Mouse (Mus musculus) brown adipose tissue, adult 24 weeks (tissue): ENCODE measurements at regions not wholly inside any gene's neighbourhood (a gene's known extent, or its start where the extent isn't known, plus 50 kb on each side); places are given as distances from the start of the nearest gene placed in this dataset.
"Not testable (repeated sequence)": the region's sequence is repeated elsewhere in the genome, so short reads cannot be mapped to it uniquely, and the experiment has no call there.

Experiments
- H3K27ac ChIP-seq: fragments of 200-500 bp; replicated peaks from 2 replicates; pipeline ENCODE4 v1.5.1; 2012; ENCODE audit warnings: low read depth, mild to moderate bottlenecking, low read length
- H3K4me1 ChIP-seq: fragments of 200-500 bp; 2 replicates; pipeline ENCODE4 v1.6.1; 2012; ENCODE audit warnings: low read length, mixed read lengths; ENCODE audit not compliant: control insufficient read depth, insufficient read depth, insufficient read length
- H3K4me3 ChIP-seq: fragments of 200-500 bp; 2 replicates; pipeline ENCODE4 v1.5.1; 2012; ENCODE audit warnings: low read depth, mild to moderate bottlenecking, low read length, moderate library complexity; ENCODE audit not compliant: insufficient read depth

DNA sequence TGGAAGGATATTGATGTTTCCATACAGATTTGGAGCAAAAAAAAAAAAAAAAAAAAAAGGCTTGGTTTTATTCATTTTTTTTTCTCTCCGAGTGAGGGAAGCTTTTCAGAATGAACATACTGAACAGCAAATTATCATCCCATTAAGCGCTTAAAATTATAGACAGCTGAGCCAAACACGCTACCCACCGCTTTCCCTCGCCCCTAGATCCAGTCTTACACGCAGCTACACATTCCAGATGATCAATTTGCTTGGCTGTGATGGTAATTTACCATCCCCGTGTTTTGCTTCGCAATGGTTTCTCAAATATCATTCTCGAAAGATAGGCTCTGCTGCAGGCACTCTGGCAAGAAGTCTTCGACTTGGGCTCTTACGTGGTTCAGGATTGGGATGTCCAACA is 192.3 kb upstream of the Gm10131 start:
- H3K4me3 ChIP-seq = no peak overlapping the region
- H3K4me1 ChIP-seq = no peaks in the 10 kb centered on the region
- no peak overlapping the region for H3K27ac ChIP-seq

DNA sequence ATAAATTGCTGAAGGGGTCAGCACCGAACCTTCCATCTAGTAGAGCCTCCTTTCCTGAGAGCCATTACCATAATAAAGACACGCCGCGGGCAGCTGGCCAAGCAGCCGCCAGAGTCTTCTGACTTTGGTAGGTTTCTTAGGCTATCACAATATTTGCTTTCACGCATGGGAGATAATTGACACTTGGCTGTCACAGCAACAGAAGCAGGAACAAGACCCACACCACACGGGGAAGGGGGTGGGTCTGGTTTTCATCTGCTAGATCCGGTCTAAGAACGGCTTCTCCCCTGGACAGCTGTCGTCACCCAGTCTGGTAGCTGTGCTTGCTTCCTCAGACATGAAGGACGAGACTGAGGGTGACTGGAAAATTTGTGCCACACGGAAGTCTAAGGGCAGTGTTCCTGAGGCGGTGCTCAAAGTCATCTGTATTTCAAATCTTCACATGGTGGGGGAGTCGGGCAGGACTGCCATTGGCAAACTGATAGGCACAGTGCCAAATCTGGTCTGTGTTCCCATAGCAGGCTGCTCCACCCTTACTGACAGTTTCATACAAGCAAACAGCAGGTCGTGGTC is 188.9 kb upstream of the Gm10131 start:
- Histone ChIP-seq H3K4me1 (no peaks in the 10 kb centered on the region), H3K27ac (no peak overlapping the region), H3K4me3 (peak overlapping the region; percentile 24)

DNA sequence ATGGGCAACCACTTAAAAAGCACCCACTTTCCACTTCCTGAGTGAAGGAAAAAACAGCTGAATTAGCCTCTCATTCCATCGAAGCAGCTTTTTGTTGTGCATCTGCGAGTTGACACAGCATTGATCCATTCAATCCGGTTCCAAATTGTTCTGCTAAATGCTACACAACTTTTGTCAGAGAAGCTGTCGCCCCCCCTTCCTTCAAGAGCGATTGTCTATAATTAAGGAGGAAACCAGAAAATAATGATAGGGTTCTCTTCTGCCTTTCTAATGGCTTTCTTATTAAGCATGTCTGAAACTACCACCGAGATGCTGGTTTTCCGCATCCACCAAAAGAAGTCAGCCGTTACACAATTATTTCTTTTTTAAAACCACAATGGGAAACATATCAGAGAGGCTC is 183.2 kb upstream of the Gm10131 start:
- Histone ChIP-seq H3K4me3 (no peak overlapping the region), H3K27ac (no peak overlapping the region), H3K4me1 (no peaks in the 10 kb centered on the region)

DNA sequence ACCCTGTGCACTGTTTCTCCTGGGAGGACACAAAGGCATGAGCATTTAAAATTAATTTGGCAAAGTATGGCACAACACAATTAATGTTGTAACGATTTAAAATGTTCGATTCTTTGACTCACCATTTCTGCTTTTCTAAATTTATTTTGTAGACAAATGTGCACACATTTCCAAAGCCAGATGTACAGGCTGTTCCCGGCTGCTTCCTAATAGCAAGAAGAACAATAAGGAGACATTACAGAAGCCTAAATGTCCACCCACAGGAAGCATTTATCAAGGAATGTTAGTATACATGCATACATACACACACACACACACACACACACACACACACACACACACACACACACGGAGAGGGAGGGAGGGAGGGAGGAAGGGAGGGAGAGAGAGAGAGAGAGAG is 179.1 kb upstream of the Gm10131 start:
- Histone ChIP-seq H3K4me3 (no peak overlapping the region), H3K27ac (no peak overlapping the region), H3K4me1 (no peaks in the 10 kb centered on the region)

DNA sequence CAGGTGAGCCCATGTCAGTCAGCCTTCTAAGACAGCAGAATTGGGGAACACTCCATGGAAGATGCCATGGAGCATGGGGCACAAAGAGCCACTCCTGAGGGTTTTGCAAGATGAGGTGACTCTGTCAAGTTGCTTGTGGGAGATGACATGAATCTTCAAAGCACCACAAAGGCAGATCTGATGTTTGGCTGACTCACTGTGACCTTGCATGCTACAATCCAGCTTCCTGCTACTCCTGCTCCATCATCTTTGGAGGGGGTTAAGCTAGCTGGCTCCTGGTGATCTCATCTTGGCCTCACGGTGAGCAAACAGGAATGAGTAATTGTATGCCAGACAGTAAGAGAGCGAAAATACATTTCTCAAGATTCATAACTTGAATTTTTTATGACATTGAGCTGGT is 176.3 kb upstream of the Gm10131 start:
- no peaks in the 10 kb centered on the region for H3K4me1 ChIP-seq
- no peak overlapping the region for H3K27ac ChIP-seq
- H3K4me3 ChIP-seq = no peak overlapping the region

DNA sequence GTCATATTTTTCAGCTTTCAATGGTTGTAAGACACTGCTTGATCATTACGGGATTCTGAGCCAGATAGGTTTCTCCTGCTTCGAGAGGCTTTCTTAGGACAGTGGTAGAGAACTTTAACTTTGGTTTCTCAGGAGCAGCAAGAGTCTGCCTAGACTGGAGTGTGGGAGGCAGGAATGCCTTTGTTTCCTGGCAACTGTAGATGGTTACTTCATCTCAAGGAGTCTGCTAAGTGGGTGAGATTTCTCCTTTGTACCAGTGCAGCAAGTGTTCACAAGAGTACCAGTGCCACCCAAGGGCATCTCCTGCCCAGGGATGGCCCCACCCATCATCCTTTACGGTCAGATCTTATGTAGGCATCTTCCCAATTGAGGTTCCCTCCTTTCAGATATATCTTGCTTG is 173.0 kb upstream of the Gm10131 start:
- no peak overlapping the region for H3K4me3 ChIP-seq
- H3K27ac ChIP-seq = no peak overlapping the region
- H3K4me1 ChIP-seq = no peaks in the 10 kb centered on the region

DNA sequence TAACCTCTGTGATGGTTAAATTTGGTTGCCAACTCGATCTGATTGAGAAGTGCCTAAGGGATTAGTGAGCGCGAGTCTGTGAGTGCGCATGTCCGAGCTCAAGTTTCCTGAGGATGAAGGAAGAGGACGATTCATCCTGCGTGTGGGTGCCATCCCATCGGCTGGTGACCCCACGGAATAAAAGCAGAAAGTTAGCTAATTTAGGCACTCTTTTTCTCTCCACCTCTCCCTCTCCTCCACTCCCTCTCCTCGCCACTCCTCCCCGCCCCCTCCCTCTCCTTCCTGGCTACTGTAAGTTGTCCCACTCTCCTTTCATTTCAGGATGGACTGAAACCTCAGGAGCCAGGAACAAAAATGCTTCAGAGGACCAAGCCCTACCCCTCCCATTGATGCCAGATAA is 168.9 kb upstream of the Gm10131 start:
- Histone ChIP-seq H3K4me3 (peak overlapping the region; percentile 21), H3K27ac (no peak overlapping the region), H3K4me1 (no peaks in the 10 kb centered on the region; the same call in 1 of the 2 replicates)

DNA sequence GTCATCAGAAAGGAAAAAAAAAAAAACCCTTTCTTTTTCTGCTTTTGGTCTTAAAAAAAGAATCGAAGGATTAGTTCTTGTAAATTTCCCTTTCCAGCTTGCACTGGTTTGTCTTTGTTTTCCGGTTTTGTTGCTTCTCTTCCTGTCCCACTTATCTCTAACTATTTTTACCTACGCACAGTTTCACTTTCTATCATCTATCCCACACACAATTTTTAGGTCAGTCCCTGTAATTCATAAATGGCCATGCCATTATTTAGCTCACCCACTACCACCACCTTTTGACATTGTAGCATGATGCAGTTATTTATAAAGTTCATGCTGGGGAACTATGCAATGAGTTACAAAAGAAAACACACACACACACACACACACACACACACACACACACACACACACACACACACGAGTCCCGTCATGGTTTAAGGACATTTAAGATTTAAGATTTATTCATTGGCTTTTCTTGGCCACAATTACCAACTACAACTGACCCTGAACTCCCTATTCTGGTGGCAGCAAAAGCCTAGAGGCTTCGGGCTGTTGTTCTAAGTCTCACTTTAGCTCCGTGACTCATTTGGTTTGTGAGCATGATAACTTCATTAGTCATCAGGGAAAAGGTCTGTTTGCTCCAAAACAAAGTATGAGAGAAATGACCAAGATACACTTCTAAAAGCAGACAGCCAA is 164.6 kb upstream of the Gm10131 start:
- Histone ChIP-seq H3K4me1 (no peaks in the 10 kb centered on the region; the same call in 1 of the 2 replicates), H3K4me3 (no peak overlapping the region), H3K27ac (no peak overlapping the region)

DNA sequence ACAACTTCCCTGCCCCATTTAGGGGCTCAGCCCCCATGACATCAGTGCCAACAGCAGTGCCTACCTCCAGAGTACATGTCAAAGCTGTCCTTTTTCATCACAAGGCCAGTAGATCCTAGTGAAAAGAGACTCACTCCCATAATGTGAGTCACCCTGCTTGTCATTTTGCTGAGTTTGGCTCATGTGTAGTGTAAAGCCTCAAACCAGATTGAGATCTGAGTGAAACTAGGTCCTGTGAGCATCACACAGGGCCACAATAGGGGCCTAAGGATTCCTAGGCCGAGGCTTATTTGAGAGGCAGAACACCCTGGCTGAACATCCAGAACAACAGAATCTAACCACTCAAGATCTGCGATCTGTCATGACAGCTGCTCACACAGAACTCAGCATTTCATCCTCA is 163.3 kb upstream of the Gm10131 start:
- H3K4me3 ChIP-seq, H3K4me1 ChIP-seq, H3K27ac ChIP-seq: not testable (repeated sequence)

DNA sequence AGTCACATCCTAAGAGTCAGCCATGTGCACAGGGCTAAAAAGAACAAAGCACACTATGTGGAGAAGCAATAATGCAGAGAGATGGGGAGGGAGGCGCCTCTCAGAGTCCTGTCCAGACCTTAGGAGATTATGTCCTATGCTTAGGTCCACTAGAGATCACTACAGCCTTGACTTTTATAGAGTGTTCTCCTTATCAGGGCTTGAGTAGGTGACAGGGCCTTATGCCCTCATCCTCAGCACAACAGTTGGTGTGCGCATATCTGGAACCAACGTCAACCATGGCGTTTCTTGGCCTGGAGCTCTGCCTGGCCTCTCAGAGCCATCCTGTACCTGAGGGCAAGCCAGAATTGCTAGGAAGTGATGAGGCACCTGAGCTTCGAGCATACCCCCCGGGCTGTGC is 162.6 kb upstream of the Gm10131 start:
- Histone ChIP-seq H3K4me3 (no peak overlapping the region), H3K27ac (no peak overlapping the region), H3K4me1 (no peaks in the 10 kb centered on the region; the same call in 1 of the 2 replicates)

DNA sequence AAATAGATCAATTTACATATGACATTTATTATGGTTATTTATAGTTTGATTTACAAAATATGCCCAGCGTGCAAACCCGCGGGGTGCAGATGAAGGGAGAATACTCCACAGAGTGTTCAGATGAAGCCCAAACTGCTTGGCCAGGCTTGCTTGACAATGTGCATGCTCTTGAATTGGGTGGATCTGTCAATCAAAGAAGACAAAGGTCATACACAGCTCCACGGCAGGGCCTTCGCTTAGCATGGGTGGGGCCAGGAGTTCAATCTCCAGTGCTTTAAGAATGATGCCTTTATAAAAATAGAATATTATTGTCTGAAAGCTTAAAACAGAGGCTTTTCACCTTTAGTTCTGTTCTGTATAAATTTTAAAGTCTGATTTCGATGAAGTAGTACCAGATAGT is 158.3 kb upstream of the Gm10131 start:
- H3K27ac ChIP-seq = no peak overlapping the region
- H3K4me1 ChIP-seq = no peaks in the 10 kb centered on the region
- no peak overlapping the region for H3K4me3 ChIP-seq

DNA sequence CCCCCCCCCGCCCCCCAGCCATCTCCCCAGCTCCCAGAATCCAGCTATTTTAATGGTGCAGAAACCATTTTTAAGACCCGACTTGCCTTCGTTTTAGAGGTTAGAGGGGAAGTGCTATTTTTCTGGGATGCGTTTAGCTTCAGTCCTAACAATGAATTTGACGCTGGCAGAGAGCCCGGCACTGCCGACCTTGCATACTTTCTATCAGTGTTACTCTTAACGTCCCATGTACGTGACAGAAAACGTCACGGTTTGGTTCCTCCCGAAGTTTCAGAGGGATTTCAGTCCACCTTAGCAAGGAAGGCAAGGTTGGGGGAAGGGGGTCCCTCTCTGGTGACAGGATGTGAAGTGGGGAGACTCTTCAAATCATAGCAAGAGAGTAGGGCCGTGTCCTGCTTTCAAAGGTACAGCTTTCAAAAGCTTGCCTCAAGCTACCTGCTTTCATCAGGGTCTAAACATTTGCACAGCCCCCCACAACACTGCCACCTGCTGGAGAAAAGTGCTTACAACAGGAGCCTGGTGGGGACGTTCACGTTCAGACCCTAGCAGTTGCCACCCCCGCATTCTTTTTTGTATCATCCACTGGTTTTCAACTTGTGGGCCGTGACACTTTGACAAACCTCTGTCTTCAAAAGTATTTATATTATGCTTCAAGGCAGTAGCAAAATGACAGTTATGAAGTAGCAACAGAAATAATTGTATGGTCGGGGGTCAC is 157.4 kb upstream of the Gm10131 start:
- Histone ChIP-seq H3K4me3 (no peak overlapping the region), H3K4me1 (no peaks in the 10 kb centered on the region), H3K27ac (no peak overlapping the region)

DNA sequence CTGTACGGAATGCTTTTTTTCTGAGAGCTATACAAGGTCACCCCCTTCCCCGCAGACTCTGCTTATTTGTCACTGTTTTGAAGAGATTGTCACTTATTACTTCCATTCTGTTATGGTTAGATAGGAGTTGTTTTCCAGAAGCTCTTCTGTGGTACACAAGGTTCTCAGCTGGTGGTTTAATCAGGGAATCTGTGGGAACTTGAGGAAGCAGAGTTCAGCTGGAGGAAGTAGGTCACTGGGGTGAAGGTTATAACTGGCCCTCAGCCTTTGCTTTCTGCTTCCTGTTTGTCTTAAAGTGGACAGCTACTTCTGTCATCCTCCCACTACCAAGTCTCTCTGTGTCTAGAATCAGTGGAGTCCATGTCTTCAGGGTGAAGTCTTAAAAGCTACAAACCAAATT is 143.4 kb upstream of the Gm10131 start:
- H3K4me3 ChIP-seq = no peak overlapping the region
- H3K27ac ChIP-seq = peak overlapping the region; percentile 49; the same call in 1 of the 2 replicates
- peaks cover 9% of the 10 kb centered on the region; the same call in 1 of the 2 replicates for H3K4me1 ChIP-seq

DNA sequence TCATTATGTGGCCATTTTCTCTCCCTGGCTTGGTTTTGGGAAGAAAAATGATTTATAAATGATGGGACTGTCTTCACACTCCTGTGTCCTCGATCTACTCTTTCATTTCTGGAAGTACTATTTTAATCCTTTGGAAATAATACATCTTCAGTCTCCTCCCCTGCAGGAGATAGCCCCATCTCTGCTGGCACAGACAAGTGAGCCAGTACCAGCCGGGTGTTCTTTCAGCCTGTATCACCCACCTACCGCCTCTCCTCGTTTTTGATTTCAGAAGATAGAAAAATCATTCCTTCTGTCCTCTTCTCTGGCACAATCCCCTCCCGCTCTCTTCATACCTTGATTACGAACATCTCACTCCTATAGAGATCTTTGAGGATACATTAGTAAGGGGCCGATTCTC is 140.4 kb upstream of the Gm10131 start:
- Histone ChIP-seq H3K4me1 (peaks cover 9% of the 10 kb centered on the region; the same call in 1 of the 2 replicates), H3K27ac (no peak overlapping the region), H3K4me3 (no peak overlapping the region)

DNA sequence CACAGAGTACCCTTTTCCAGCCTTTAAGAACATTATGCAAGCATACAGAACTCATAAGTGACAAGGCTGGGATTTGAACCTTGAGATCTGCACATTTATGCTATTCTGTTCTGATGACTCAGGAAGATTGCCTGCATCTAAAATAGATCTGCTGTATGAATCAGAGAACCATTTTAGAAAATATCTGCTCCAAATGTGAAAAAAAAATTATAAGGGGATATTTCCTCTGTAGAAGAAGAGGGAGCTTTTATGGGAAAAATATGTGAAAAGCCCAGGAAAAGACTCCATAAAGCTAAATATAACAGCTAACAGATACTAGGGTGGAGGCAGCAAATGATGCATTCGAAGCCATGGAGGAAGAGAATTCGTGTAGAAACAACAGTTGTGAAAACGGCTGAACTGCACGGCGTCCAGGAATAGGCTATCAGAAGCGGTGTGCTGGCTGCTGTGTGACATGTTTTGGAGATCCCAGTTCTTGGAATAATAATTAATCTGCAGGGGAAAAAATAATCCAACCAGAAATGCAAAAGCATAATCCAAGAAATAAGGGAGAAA is 127.9 kb upstream of the Gm10131 start:
- Histone ChIP-seq H3K27ac (no peak overlapping the region), H3K4me3 (no peak overlapping the region), H3K4me1 (no peaks in the 10 kb centered on the region)
